Mouse (Mus musculus) megakaryocyte-erythroid progenitor cell, adult 5 weeks (primary cell): ENCODE results near the gene Alx3. TPM values are rescaled to one million over a fixed set of nuclear protein-coding genes. Genes with fewer than 3 reads are reported as not detected.

Experiments used
- polyA plus RNA-seq: library from polyadenylated mRNA; stranded (reverse); fragments of >175 nt; gene quantifications from 2 replicates; pipeline ENCODE4 v1.2.3, GENCODE M21; 2012

Gene Alx3
- polyA plus RNA-seq, result not detected in 2 replicates

GRCm38 (mm10) chr3:107594662-107595263 is at the start of gene Alx3:
TSS of gene Alx3 (plus strand) at chr3:107595031.

DNA sequence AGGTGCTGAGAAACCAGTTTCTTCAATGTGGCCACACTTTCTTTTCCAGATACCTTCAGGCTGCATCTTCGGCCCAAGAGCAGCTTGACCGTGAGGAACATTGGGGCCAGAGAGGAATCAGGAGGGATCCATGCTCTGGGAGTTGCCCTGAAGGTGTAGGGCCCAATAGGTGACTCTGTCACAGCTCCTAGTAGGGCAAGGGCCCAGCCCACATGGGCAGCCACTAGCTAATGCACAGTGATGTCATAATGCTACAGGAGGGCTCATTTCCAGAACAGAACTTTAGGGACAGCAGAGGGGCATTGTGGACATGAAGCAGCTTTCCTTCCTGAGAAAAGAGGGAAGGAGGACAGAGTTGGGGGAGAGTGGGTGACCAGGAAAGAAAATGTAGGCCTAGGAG is 40.0 kb upstream of the Alx3 start, which contains the start of gene Ubl4b:
Ubl4b (minus strand) TSS at position 232 of the 400 bp plus-strand sequence.

DNA sequence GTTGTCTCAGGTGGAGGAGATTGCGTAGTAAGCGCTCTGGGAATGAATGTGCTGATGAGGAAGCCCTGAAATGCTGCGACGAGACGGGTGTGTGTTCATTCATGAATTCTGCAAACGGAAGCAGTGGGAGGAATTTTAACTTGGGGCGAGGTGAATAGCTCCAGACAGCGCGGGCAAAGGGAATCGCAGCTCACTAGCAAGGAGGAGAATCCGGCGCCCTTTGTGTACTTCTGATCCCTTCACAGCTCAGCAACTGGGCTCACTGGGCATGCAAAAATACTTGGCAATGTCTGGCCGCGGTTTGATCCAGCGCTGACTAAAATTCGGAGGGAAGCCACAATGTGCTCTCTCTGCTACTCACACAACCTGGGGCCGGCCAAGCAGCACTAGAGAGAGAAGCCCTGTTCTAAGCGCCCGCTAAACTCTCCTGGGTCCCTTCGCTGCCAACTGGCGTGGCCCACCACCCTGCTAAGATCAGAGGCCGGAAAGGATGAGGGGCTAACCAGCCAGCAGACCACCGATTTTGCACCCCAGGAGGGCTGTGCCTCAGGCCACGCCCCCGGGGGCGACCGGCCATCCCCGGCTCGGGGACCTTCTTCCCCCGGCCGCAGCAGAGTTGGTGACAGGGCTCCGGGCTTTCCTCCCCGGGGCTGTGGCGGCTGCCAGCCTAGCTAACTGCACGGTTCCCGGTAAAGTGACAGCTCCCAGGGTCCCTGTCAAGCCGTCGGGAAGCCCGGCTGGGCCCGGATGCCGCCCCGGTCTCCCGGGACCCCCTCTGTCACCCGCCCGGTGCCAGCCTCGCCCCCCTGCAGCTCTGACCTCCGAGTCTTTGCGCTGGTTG is 36.1 kb downstream of the Alx3 start, which contains the start of gene Gm10961:
Gm10961 (plus strand) TSS at position 641 of the 841 bp plus-strand sequence.

DNA sequence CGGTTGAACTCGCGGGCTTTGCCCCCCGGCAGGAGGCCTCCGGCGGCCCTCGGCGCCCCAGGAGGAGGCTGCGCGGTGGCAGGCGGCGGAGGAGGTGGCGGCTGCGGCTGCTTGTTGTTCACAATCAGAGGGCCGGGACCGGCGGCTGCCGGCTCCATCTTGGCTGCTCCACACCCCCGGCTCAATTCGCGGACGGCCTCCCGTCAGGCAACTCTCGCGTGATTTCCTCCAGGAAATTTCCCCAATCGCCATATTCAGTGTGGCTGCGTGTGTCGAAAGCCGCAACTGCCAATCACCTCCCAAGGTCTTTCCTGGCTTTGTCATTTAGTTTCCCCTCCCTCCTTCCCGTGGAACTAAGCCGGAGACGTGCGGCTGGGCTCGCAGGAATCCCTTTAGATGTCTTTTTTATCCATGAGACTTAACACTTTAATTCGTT is 36.7 kb downstream of the Alx3 start, which contains the start of gene Strip1:
Strip1 (minus strand) TSS at position 172 of the 436 bp plus-strand sequence.

Other genes starting within 250 kb of the Alx3 start
- 0.02 TPM in 1 of 2 replicates, not detected in the other for gene Kcnc4, start 135.5 kb upstream of the Alx3 start, polyA plus RNA-seq
- gene Slc6a17, start 77.0 kb upstream of the Alx3 start, polyA plus RNA-seq, result 0.03 and 0.65 TPM in 2 replicates
- gene Ubl4b, start 40.0 kb upstream of the Alx3 start, polyA plus RNA-seq, result not detected in 2 replicates
- gene Gm10961, start 36.3 kb downstream of the Alx3 start, polyA plus RNA-seq, result not detected in 2 replicates
- gene Strip1, start 36.7 kb downstream of the Alx3 start, polyA plus RNA-seq, result 20.1 and 20.8 TPM in 2 replicates
- gene Ahcyl1, start 101.5 kb downstream of the Alx3 start, polyA plus RNA-seq, result 11.1 and 13.2 TPM in 2 replicates
- 9.2 and 9.7 TPM in 2 replicates for gene Csf1, start 165.4 kb downstream of the Alx3 start, polyA plus RNA-seq